ENCODE assay signal across 34 mouse cellular contexts in genomic region chr11:99396034-99396433, GRCm38 (mm10). TPM values are rescaled to one million over a fixed set of nuclear protein-coding genes. Genes with fewer than 3 reads are reported as not detected.
A peak's percentile ranks its signal among the peaks of the same experiment; 100 is the strongest.
DNase-seq lines count a peak whose midpoint lies in the region; ATAC-seq lines count a peak whose summit lies in the region.
"Had no signal": no experiment of that assay in that cellular context is flagged by ENCODE, and none has a peak within 500 bp of the region (broad histone marks: within the 10 kb centered on the region; RNA-seq: fewer than 3 reads in every experiment).

No protein-coding gene starts in this region.

- peak; percentile 58 for DNase-seq in midbrain, embryonic 14.5 days
- DNase-seq: adrenal gland, postnatal 25 days; cerebellum, adult 2 months; cerebellum, postnatal 14 days; gastrocnemius, postnatal 10 days; heart, postnatal 4 days; kidney, adult 11 months; kidney, postnatal 14 days; layer of hippocampus, adult 9-11 months; liver; right cerebral cortex, postnatal 25 days had no signal

- peaks cover 3% of the 10 kb centered on the region; the same call in 1 of the 2 replicates for H3K27me3 ChIP-seq in forebrain, embryonic 12.5 days
- no peaks in the 10 kb centered on the region for H3K27me3 ChIP-seq in forebrain, embryonic 16.5 days (replicated peaks; ENCODE audit: control insufficient read depth, insufficient read depth, low read length)
- H3K27me3 ChIP-seq in midbrain, embryonic 12.5 days: peaks cover 18% of the 10 kb centered on the region
- no peaks in the 10 kb centered on the region for H3K27me3 ChIP-seq in midbrain, embryonic 16.5 days (ENCODE audit: control insufficient read depth, insufficient read depth, low read depth, low read length)
- no peaks in the 10 kb centered on the region for H3K27me3 ChIP-seq in midbrain, embryonic 14.5 days (ENCODE audit: control insufficient read depth, insufficient read depth, low read length)
- H3K27me3 ChIP-seq in liver, embryonic 12.5 days (replicated peaks): peaks cover 13% of the 10 kb centered on the region; the same call in 1 of the 2 replicates
- H3K27me3 ChIP-seq: liver, embryonic 15.5 days; stomach, embryonic 15.5 days had no signal

- no peak overlapping the region for H3K4me3 ChIP-seq in forebrain, embryonic 12.5 days (replicated peaks)
- H3K4me3 ChIP-seq in forebrain, embryonic 16.5 days (replicated peaks; ENCODE audit: low read length): no peak overlapping the region
- no peak overlapping the region for H3K4me3 ChIP-seq in midbrain, embryonic 12.5 days
- H3K4me3 ChIP-seq in midbrain, embryonic 16.5 days (ENCODE audit: low read depth, low read length): no peak overlapping the region
- H3K4me3 ChIP-seq in midbrain, embryonic 14.5 days (replicated peaks; ENCODE audit: low read depth, low read length): no peak overlapping the region
- no peak overlapping the region for H3K4me3 ChIP-seq in liver, embryonic 12.5 days
- H3K4me3 ChIP-seq: liver, embryonic 15.5 days; lung, embryonic 15.5 days; neural tube, embryonic 13.5 days; stomach, embryonic 15.5 days had no signal

- no peaks in the 10 kb centered on the region for H3K9me3 ChIP-seq in forebrain, embryonic 12.5 days
- no peaks in the 10 kb centered on the region for H3K9me3 ChIP-seq in forebrain, embryonic 16.5 days (ENCODE audit: control insufficient read depth, low read length)
- no peaks in the 10 kb centered on the region for H3K9me3 ChIP-seq in midbrain, embryonic 12.5 days
- no peaks in the 10 kb centered on the region for H3K9me3 ChIP-seq in midbrain, embryonic 16.5 days (replicated peaks; ENCODE audit: control insufficient read depth, low read length, poor library complexity, severe bottlenecking)
- H3K9me3 ChIP-seq in midbrain, embryonic 14.5 days (ENCODE audit: control insufficient read depth, low read length): no peaks in the 10 kb centered on the region
- H3K9me3 ChIP-seq in liver, embryonic 12.5 days (replicated peaks): no peaks in the 10 kb centered on the region
- H3K9me3 ChIP-seq: liver, embryonic 15.5 days; lung, embryonic 15.5 days; neural tube, embryonic 13.5 days; stomach, embryonic 15.5 days had no signal

- H3K36me3 ChIP-seq in forebrain, embryonic 12.5 days (replicated peaks): no peaks in the 10 kb centered on the region
- no peaks in the 10 kb centered on the region for H3K36me3 ChIP-seq in forebrain, embryonic 16.5 days (ENCODE audit: control insufficient read depth, insufficient read depth)
- H3K36me3 ChIP-seq in midbrain, embryonic 12.5 days: no peaks in the 10 kb centered on the region
- H3K36me3 ChIP-seq in midbrain, embryonic 16.5 days (ENCODE audit: control insufficient read depth, insufficient read depth, low read length): no peaks in the 10 kb centered on the region
- no peaks in the 10 kb centered on the region for H3K36me3 ChIP-seq in midbrain, embryonic 14.5 days (ENCODE audit: control insufficient read depth, insufficient read depth, low read length)
- H3K36me3 ChIP-seq in liver, embryonic 12.5 days: no peaks in the 10 kb centered on the region
- H3K36me3 ChIP-seq: liver, embryonic 15.5 days; lung, embryonic 15.5 days; neural tube, embryonic 13.5 days; stomach, embryonic 15.5 days had no signal

- peak overlapping the region; percentile 33; the same call in 1 of the 2 replicates for H3K27ac ChIP-seq in forebrain, embryonic 12.5 days
- no peak overlapping the region for H3K27ac ChIP-seq in forebrain, embryonic 16.5 days (ENCODE audit: low read length)
- peak overlapping the region; percentile 25; the same call in 1 of the 2 replicates for H3K27ac ChIP-seq in midbrain, embryonic 12.5 days (replicated peaks)
- H3K27ac ChIP-seq in midbrain, embryonic 16.5 days (ENCODE audit: low read length): no peak overlapping the region
- no peak overlapping the region for H3K27ac ChIP-seq in midbrain, embryonic 14.5 days (replicated peaks; ENCODE audit: low read depth, low read length)
- H3K27ac ChIP-seq in liver, embryonic 12.5 days: no peak overlapping the region
- H3K27ac ChIP-seq: hindbrain, embryonic 14.5 days; liver, embryonic 15.5 days; lung, embryonic 15.5 days; neural tube, embryonic 13.5 days; stomach, embryonic 15.5 days had no signal

- no peak for ATAC-seq in forebrain, embryonic 12.5 days (ENCODE audit: low FRiP score)
- no peak for ATAC-seq in forebrain, embryonic 16.5 days
- ATAC-seq in midbrain, embryonic 12.5 days (ENCODE audit: low FRiP score, low read depth): peak; percentile 54; the same call in 1 of the 2 replicates
- ATAC-seq in midbrain, embryonic 16.5 days: no peak
- no peak for ATAC-seq in midbrain, embryonic 14.5 days (ENCODE audit: low FRiP score, low TSS enrichment)
- ATAC-seq in erythroblast, adult 5-6 weeks (replicated peaks; ENCODE audit: low FRiP score, poor library complexity, severe bottlenecking): no peak
- no peak for ATAC-seq in liver, embryonic 12.5 days
- ATAC-seq: CD4-positive, CD25-positive, alpha-beta regulatory T cell, adult 4 months; inflammation-experienced regulatory T-cells, adult 6 months had no signal

- peaks cover 9% of the 10 kb centered on the region for H3K4me1 ChIP-seq in forebrain, embryonic 12.5 days
- no peaks in the 10 kb centered on the region for H3K4me1 ChIP-seq in forebrain, embryonic 16.5 days (replicated peaks; ENCODE audit: control insufficient read depth, insufficient read depth, low read length)
- H3K4me1 ChIP-seq in midbrain, embryonic 12.5 days: peaks cover 13% of the 10 kb centered on the region
- H3K4me1 ChIP-seq in midbrain, embryonic 16.5 days (ENCODE audit: control insufficient read depth, insufficient read depth, low read length): no peaks in the 10 kb centered on the region
- peaks cover 3% of the 10 kb centered on the region; the same call in 1 of the 2 replicates for H3K4me1 ChIP-seq in midbrain, embryonic 14.5 days (ENCODE audit: control insufficient read depth, insufficient read depth, low read length)
- no peaks in the 10 kb centered on the region for H3K4me1 ChIP-seq in liver, embryonic 12.5 days
- H3K4me1 ChIP-seq: liver, embryonic 15.5 days; lung, embryonic 15.5 days; neural tube, embryonic 13.5 days; stomach, embryonic 15.5 days had no signal

- no peak overlapping the region for H3K4me2 ChIP-seq in forebrain, embryonic 12.5 days
- no peak overlapping the region for H3K4me2 ChIP-seq in forebrain, embryonic 16.5 days (ENCODE audit: low read length)
- no peak overlapping the region for H3K4me2 ChIP-seq in midbrain, embryonic 12.5 days (replicated peaks)
- H3K4me2 ChIP-seq in midbrain, embryonic 16.5 days (ENCODE audit: low read length): no peak overlapping the region
- H3K4me2 ChIP-seq in midbrain, embryonic 14.5 days (ENCODE audit: low read length): no peak overlapping the region
- H3K4me2 ChIP-seq in liver, embryonic 12.5 days: no peak overlapping the region
- H3K4me2 ChIP-seq: heart, embryonic 11.5 days; hindbrain, embryonic 14.5 days; liver, embryonic 15.5 days; lung, embryonic 15.5 days; neural tube, embryonic 13.5 days; stomach, embryonic 15.5 days had no signal

- no peak overlapping the region for H3K9ac ChIP-seq in forebrain, embryonic 12.5 days
- H3K9ac ChIP-seq in forebrain, embryonic 16.5 days (replicated peaks; ENCODE audit: low read depth, low read length): no peak overlapping the region
- no peak overlapping the region for H3K9ac ChIP-seq in midbrain, embryonic 12.5 days (replicated peaks)
- H3K9ac ChIP-seq in midbrain, embryonic 16.5 days (ENCODE audit: low read depth, low read length): no peak overlapping the region
- no peak overlapping the region for H3K9ac ChIP-seq in midbrain, embryonic 14.5 days (replicated peaks; ENCODE audit: low read length)
- H3K9ac ChIP-seq in liver, embryonic 12.5 days: no peak overlapping the region
- H3K9ac ChIP-seq: hindbrain, embryonic 14.5 days; liver, embryonic 15.5 days; lung, embryonic 15.5 days; neural tube, embryonic 13.5 days; stomach, embryonic 15.5 days had no signal

- WGBS in forebrain, embryonic 12.5 days: 13% methylated on average over 3 of the region's 3 CpGs
- 2% methylated on average over 3 of the region's 3 CpGs for WGBS in forebrain, embryonic 16.5 days
- 13% methylated on average over 3 of the region's 3 CpGs for WGBS in midbrain, embryonic 12.5 days
- 15% methylated on average over 3 of the region's 3 CpGs for WGBS in midbrain, embryonic 16.5 days
- 21% methylated on average over 3 of the region's 3 CpGs for WGBS in midbrain, embryonic 14.5 days
- 41% methylated on average over 3 of the region's 3 CpGs for WGBS in liver, embryonic 12.5 days (ENCODE audit: insufficient replicate concordance)

RNA-seq across cellular contexts. Expression of gene Krt10, which starts 6.9 kb away (rescaled TPM):
- polyA plus RNA-seq in forebrain, embryonic 12.5 days (2016; fragmentation: Nextera tagmentation; extraction: Ambion mirVana): 40.2 and 42.4 TPM in 2 replicates
- polyA plus RNA-seq in forebrain, embryonic 16.5 days (2015; fragmentation: Nextera tagmentation; extraction: Ambion mirVana): 24.1 and 25.3 TPM in 2 replicates
- polyA plus RNA-seq in midbrain, embryonic 12.5 days (2016; fragmentation: Nextera tagmentation; extraction: Ambion mirVana): 35.9 and 37.2 TPM in 2 replicates
- 28.9 and 29.8 TPM in 2 replicates for polyA plus RNA-seq in midbrain, embryonic 16.5 days (2015; fragmentation: Nextera tagmentation; extraction: Ambion mirVana)
- 33.8 and 37.9 TPM in 2 replicates for polyA plus RNA-seq in midbrain, embryonic 14.5 days (2014; fragmentation: Nextera tagmentation; extraction: Ambion mirVana)
- total RNA-seq in erythroblast, adult 5-6 weeks (2015; ENCODE audit: low replicate concordance): not detected in 2 replicates
- total RNA-seq in erythroblast, adult 5-6 weeks (2017; ENCODE audit: low replicate concordance): not detected in 2 replicates
- 5.2 and 6.1 TPM in 2 replicates for polyA plus RNA-seq in liver, embryonic 12.5 days (2016; fragmentation: Nextera tagmentation; extraction: Ambion mirVana)

RNA-seq across cellular contexts. Expression of gene Krt28, which starts 21.3 kb away (rescaled TPM):
- 0.38 and 0.40 TPM in 2 replicates for polyA plus RNA-seq in forebrain, embryonic 12.5 days (2016; fragmentation: Nextera tagmentation; extraction: Ambion mirVana)
- not detected in 2 replicates for polyA plus RNA-seq in forebrain, embryonic 16.5 days (2015; fragmentation: Nextera tagmentation; extraction: Ambion mirVana)
- polyA plus RNA-seq in midbrain, embryonic 12.5 days (2016; fragmentation: Nextera tagmentation; extraction: Ambion mirVana): 0.42 TPM in 1 of 2 replicates, not detected in the other
- polyA plus RNA-seq in midbrain, embryonic 16.5 days (2015; fragmentation: Nextera tagmentation; extraction: Ambion mirVana): 0.29 and 0.46 TPM in 2 replicates
- polyA plus RNA-seq in midbrain, embryonic 14.5 days (2014; fragmentation: Nextera tagmentation; extraction: Ambion mirVana): 0.17 and 0.26 TPM in 2 replicates
- not detected in 2 replicates for total RNA-seq in erythroblast, adult 5-6 weeks (2015; ENCODE audit: low replicate concordance)
- not detected in 2 replicates for total RNA-seq in erythroblast, adult 5-6 weeks (2017; ENCODE audit: low replicate concordance)
- 0.07 and 0.11 TPM in 2 replicates for polyA plus RNA-seq in liver, embryonic 12.5 days (2016; fragmentation: Nextera tagmentation; extraction: Ambion mirVana)
- total RNA-seq: adrenal gland, adult 18-20 months; adrenal gland, postnatal 25 days; heart, postnatal 4 days; megakaryocyte progenitor cell, adult 5-6 weeks had no signal
- polyA plus RNA-seq: CD4-positive, CD25-positive, alpha-beta regulatory T cell, adult 4 months; gonadal fat pad, adult 2 months; inflammation-experienced regulatory T-cells, adult 6 months; liver, embryonic 15.5 days had no signal

RNA-seq across cellular contexts. Expression of gene Krt12, which starts 26.0 kb away (rescaled TPM):
- polyA plus RNA-seq in forebrain, embryonic 12.5 days (2016; fragmentation: Nextera tagmentation; extraction: Ambion mirVana): not detected in 2 replicates
- 0.18 and 0.24 TPM in 2 replicates for polyA plus RNA-seq in forebrain, embryonic 16.5 days (2015; fragmentation: Nextera tagmentation; extraction: Ambion mirVana)
- polyA plus RNA-seq in midbrain, embryonic 12.5 days (2016; fragmentation: Nextera tagmentation; extraction: Ambion mirVana): not detected in 2 replicates
- polyA plus RNA-seq in midbrain, embryonic 16.5 days (2015; fragmentation: Nextera tagmentation; extraction: Ambion mirVana): 0.14 TPM in 1 of 2 replicates, not detected in the other
- polyA plus RNA-seq in midbrain, embryonic 14.5 days (2014; fragmentation: Nextera tagmentation; extraction: Ambion mirVana): not detected in 2 replicates
- total RNA-seq in erythroblast, adult 5-6 weeks (2015; ENCODE audit: low replicate concordance): not detected in 2 replicates
- total RNA-seq in erythroblast, adult 5-6 weeks (2017; ENCODE audit: low replicate concordance): not detected in 2 replicates
- polyA plus RNA-seq in liver, embryonic 12.5 days (2016; fragmentation: Nextera tagmentation; extraction: Ambion mirVana): 0.06 TPM in 1 of 2 replicates, not detected in the other
- total RNA-seq: adrenal gland, adult 18-20 months; adrenal gland, postnatal 25 days; gastrocnemius, postnatal 10 days; heart, postnatal 4 days; megakaryocyte progenitor cell, adult 5-6 weeks had no signal
- polyA plus RNA-seq: CD4-positive, CD25-positive, alpha-beta regulatory T cell, adult 4 months; cerebellum, adult 2 months; embryonic facial prominence, embryonic 11.5 days; gonadal fat pad, adult 2 months; heart, embryonic 11.5 days; heart, postnatal 0 days; hindbrain, embryonic 14.5 days; inflammation-experienced regulatory T-cells, adult 6 months; kidney, embryonic 14.5 days; limb, embryonic 11.5 days; liver, embryonic 15.5 days had no signal

RNA-seq across cellular contexts. Expression of gene Krt20, which starts 41.9 kb away (rescaled TPM):
- 0.15 TPM in 1 of 2 replicates, not detected in the other for polyA plus RNA-seq in forebrain, embryonic 12.5 days (2016; fragmentation: Nextera tagmentation; extraction: Ambion mirVana)
- polyA plus RNA-seq in forebrain, embryonic 16.5 days (2015; fragmentation: Nextera tagmentation; extraction: Ambion mirVana): not detected in 2 replicates
- 0.09 and 0.20 TPM in 2 replicates for polyA plus RNA-seq in midbrain, embryonic 12.5 days (2016; fragmentation: Nextera tagmentation; extraction: Ambion mirVana)
- 0.21 and 0.34 TPM in 2 replicates for polyA plus RNA-seq in midbrain, embryonic 16.5 days (2015; fragmentation: Nextera tagmentation; extraction: Ambion mirVana)
- polyA plus RNA-seq in midbrain, embryonic 14.5 days (2014; fragmentation: Nextera tagmentation; extraction: Ambion mirVana): 0.11 TPM in 1 of 2 replicates, not detected in the other
- total RNA-seq in erythroblast, adult 5-6 weeks (2015; ENCODE audit: low replicate concordance): not detected in 2 replicates
- total RNA-seq in erythroblast, adult 5-6 weeks (2017; ENCODE audit: low replicate concordance): not detected in 2 replicates
- polyA plus RNA-seq in liver, embryonic 12.5 days (2016; fragmentation: Nextera tagmentation; extraction: Ambion mirVana): 23.5 and 24.6 TPM in 2 replicates
- total RNA-seq: left cerebral cortex, postnatal 14 days; megakaryocyte progenitor cell, adult 5-6 weeks had no signal
- polyA plus RNA-seq: CD4-positive, CD25-positive, alpha-beta regulatory T cell, adult 4 months; cerebellum, adult 2 months; hindbrain, embryonic 14.5 days; inflammation-experienced regulatory T-cells, adult 6 months had no signal

RNA-seq across cellular contexts. Expression of gene Krt27, which starts 45.1 kb away (rescaled TPM):
- polyA plus RNA-seq in forebrain, embryonic 12.5 days (2016; fragmentation: Nextera tagmentation; extraction: Ambion mirVana): not detected in 2 replicates
- not detected in 2 replicates for polyA plus RNA-seq in forebrain, embryonic 16.5 days (2015; fragmentation: Nextera tagmentation; extraction: Ambion mirVana)
- polyA plus RNA-seq in midbrain, embryonic 12.5 days (2016; fragmentation: Nextera tagmentation; extraction: Ambion mirVana): not detected in 2 replicates
- polyA plus RNA-seq in midbrain, embryonic 16.5 days (2015; fragmentation: Nextera tagmentation; extraction: Ambion mirVana): not detected in 2 replicates
- polyA plus RNA-seq in midbrain, embryonic 14.5 days (2014; fragmentation: Nextera tagmentation; extraction: Ambion mirVana): not detected in 2 replicates
- not detected in 2 replicates for total RNA-seq in erythroblast, adult 5-6 weeks (2015; ENCODE audit: low replicate concordance)
- not detected in 2 replicates for total RNA-seq in erythroblast, adult 5-6 weeks (2017; ENCODE audit: low replicate concordance)
- polyA plus RNA-seq in liver, embryonic 12.5 days (2016; fragmentation: Nextera tagmentation; extraction: Ambion mirVana): not detected in 2 replicates
- total RNA-seq: adrenal gland, adult 18-20 months; adrenal gland, postnatal 25 days; gastrocnemius, postnatal 10 days; heart, postnatal 4 days; left cerebral cortex, postnatal 14 days; megakaryocyte progenitor cell, adult 5-6 weeks had no signal
- polyA plus RNA-seq: CD4-positive, CD25-positive, alpha-beta regulatory T cell, adult 4 months; cerebellum, adult 2 months; cortical plate, adult 2 months; gonadal fat pad, adult 2 months; heart, embryonic 11.5 days; heart, postnatal 0 days; hindbrain, embryonic 14.5 days; inflammation-experienced regulatory T-cells, adult 6 months; kidney, embryonic 14.5 days; limb, embryonic 11.5 days; liver, embryonic 15.5 days; lung, embryonic 15.5 days; stomach, embryonic 15.5 days had no signal

Comparison
In these comparisons a context has a peak if more than half of its experiments do, and no peak if none do; other contexts are left out.
1. H3K27ac ChIP-seq: peak in forebrain, embryonic 12.5 days (single experiment) and midbrain, embryonic 12.5 days (single experiment); none in forebrain, embryonic 16.5 days (single experiment), midbrain, embryonic 16.5 days (single experiment), midbrain, embryonic 14.5 days (single experiment) and liver, embryonic 12.5 days (single experiment).